Mouse (Mus musculus) kidney, adult 8-10 months (tissue): ENCODE data around the gene Olfr1250.
"Not testable (repeated sequence)": the region's sequence is repeated elsewhere in the genome, so short reads cannot be mapped to it uniquely, and the experiment has no call there.

Source experiments
- DNase-seq, 2 experiments: peaks; one replicate each; pipeline ENCODE4 v3.0.0; 2022

Olfr1250 gene

DNA sequence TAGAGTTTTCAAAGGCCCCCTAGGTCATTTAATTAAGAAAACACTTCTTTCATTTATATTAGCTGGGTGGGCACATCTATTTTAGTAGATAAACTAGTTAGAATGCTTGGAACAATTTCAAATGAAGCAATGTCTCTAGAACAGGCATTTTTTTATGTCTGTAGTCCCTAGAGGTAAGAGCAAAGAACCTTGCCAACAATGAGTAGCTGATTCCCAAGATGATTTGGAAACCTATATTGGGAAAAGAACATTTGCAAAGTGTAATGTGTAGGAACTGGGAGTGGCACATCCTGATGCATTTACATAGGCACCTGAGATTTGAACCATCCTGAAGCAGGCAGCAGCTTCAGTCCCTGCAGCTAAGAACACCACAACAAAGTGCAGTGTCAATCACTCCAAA is at the start of gene Olfr1250:
Olfr1250 (minus strand) TSS at position 101 of the 400 bp plus-strand sequence.
- DNase-seq = no peak

- no peak for DNase-seq
Measured at GRCm38 (mm10) chr2:89691980-89692379, 30.7 kb upstream of the Olfr1250 start.

- DNase-seq = no peak
Measured at GRCm38 (mm10) chr2:89671836-89672235, 10.6 kb upstream of the Olfr1250 start, which contains the start of gene Olfr1251. Gene Olfr1251 (minus strand): TSS chr2:89671936.

- no peak for DNase-seq
Measured at GRCm38 (mm10) chr2:89634883-89635282, 26.4 kb downstream of the Olfr1250 start, which contains the start of gene Olfr1249. Gene Olfr1249 (minus strand): TSS chr2:89634983.

GRCm38 (mm10) chr2:89618145-89618544 is 43.1 kb downstream of the Olfr1250 start, which contains the start of gene Olfr1248:
Gene Olfr1248 (minus strand): TSS chr2:89618245.
- not testable (repeated sequence) for DNase-seq

DNA sequence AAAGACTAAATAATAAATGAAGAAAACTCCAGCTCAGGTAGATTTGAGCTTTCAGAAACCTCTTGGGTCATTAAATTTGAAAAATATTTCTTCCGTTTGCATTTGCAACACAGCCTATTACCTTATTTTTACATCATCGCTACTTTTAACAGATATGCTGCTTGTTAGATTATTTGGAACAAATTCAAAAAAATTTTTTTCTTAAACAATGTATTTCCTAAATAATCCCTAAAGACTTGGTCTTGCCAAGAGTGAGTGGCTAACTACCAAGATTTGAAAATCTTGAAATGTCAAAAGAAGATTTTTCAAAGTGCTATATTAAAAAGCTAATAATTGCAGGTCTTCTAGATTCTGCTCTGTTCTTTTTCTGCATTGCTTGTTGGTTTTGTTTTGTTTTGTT is 47.2 kb downstream of the Olfr1250 start, which contains the start of gene Olfr1247:
Olfr1247 (minus strand) TSS at position 101 of the 400 bp plus-strand sequence.
- DNase-seq = no peak
